Mouse (Mus musculus): ENCODE data around the gene Coq8a.

DNA sequence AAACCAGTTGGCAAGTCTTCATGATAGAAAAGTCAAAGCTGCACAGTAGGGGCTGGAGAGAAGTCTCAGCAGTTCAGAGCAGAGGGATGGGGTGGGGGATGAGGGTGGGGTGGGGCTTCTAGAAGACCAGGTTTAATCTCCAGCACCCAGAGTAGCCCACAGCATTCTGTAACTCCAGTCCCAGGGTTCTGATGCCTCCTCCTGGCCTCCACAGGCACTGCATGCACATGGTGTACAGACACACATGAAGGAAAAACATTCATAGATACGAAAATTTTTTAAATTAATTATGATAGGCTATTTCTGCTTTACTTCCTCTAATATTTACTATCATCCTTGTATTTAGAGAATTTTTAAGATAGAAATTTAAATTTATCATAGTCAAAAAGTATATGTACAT is 82.9 kb downstream of the Coq8a start:
- TF ChIP-seq CTCF (conservative IDR thresholded peaks at IDR 0.05; ENCODE audit: insufficient read depth, insufficient read length, low read depth, low read length) (peak; percentile 62), POLR2A (IDR thresholded peaks at IDR 0.05; ENCODE audit: low read depth, low read length) (no peak)
